In the genomic region with DNA sequence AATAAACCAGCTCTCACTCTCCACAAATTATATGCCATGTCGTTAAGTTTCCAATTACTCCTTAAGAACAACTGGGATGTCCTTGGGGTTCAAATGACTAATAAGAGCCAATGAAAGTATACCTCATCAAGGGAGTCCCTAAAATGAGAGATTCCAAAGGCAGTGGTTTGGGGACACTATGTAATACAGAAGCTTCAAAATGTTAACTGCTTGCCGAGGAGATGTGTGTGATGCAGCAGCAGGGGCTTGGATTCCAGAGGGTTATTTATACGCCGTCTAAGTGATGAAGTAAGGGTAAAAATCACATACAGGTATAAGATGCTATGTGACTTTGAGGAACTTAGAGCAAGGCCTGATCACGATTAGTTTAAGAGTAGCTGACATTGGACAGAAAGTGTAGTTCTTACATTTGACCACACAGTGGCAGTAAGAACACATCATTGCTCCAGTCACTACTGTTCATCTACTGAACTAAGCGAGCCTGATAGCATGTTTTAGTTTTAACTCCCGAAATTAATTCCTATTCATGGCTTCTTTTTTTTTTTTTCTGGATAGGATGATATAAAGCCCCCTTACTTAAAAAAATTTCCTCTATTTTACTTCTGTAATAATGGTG, we compare ENCODE assay signal across 9 mouse cellular contexts. TPM values are rescaled to one million over a fixed set of nuclear protein-coding genes. Genes with fewer than 3 reads are reported as not detected.
DNase-seq lines count a peak whose midpoint lies in the region; ATAC-seq lines count a peak whose summit lies in the region.
"Had no signal": no experiment of that assay in that cellular context is flagged by ENCODE, and none has a peak within 500 bp of the region (broad histone marks: within the 10 kb centered on the region; RNA-seq: fewer than 3 reads in every experiment).

No protein-coding gene starts in this region.

- peak; percentile 87 for ATAC-seq in inflammation-experienced regulatory T-cells, adult 6 months
- ATAC-seq in megakaryocyte-erythroid progenitor cell, adult 5-6 weeks (replicated peaks; ENCODE audit: low FRiP score, low TSS enrichment, poor library complexity, severe bottlenecking) = peak; percentile 93

- peak; percentile 6 for DNase-seq in adrenal gland, adult 2 months
- DNase-seq in adrenal gland, postnatal 4 days (ENCODE audit: low spot score in 2 of 2) = no peak
- peak; percentile 18 for DNase-seq in ovary, postnatal 14 days (ENCODE audit: low spot score)
- DNase-seq in ovary, postnatal 10 days (ENCODE audit: low spot score) = no peak
- peak; percentile 78 for DNase-seq in embryo, embryonic 10 days (ENCODE audit: low spot score)
- no peak for DNase-seq in frontal cortex, postnatal 10 days (ENCODE audit: low spot score in 2 of 2)

RNA-seq across cellular contexts. Expression of a gene that starts 34.6 kb away (rescaled TPM):
- under 1 TPM; 0.45 to 0.84 TPM for total RNA-seq in adrenal gland, adult 2 months (2021)
- 0.68 and 0.82 TPM in 2 replicates for polyA plus RNA-seq in adrenal gland, adult 2 months (2012; rRNA removed)
- under 1 TPM; 0.17 to 0.34 TPM for total RNA-seq in adrenal gland, postnatal 4 days (2021)
- 10 to 100 TPM; 57.4 to 70.4 (median 60.4) TPM for polyA plus RNA-seq in inflammation-experienced regulatory T-cells, adult 6 months (2017; shearing (Covaris generic))
- 1.2 and 2.3 TPM in 2 replicates for total RNA-seq in megakaryocyte-erythroid progenitor cell, adult 5-6 weeks (2014; fragmentation: Nextera tagmentation)
- not detected in 2 replicates for total RNA-seq in megakaryocyte-erythroid progenitor cell, adult 5-6 weeks (2017)
- total RNA-seq: layer of hippocampus, postnatal 14 days had no signal

Comparison
In these comparisons a context has a peak if more than half of its experiments do, and no peak if none do; other contexts are left out.
1. DNase-seq: peak in adrenal gland, adult 2 months (single experiment), ovary, postnatal 14 days (single experiment) and embryo, embryonic 10 days (single experiment); none in adrenal gland, postnatal 4 days (0 of 2), ovary, postnatal 10 days (single experiment) and frontal cortex, postnatal 10 days (0 of 2).